Mouse (Mus musculus) brain, embryonic 14.5 days (tissue): ENCODE measurements around the gene Il17rd. TPM values are rescaled to one million over a fixed set of nuclear protein-coding genes. Genes with fewer than 3 reads are reported as not detected.
A peak's percentile ranks its signal among the peaks of the same experiment; 100 is the strongest.

ENCODE experiments used
- DNase-seq: peaks from one replicate; pipeline ENCODE4 v3.0.0-alpha.2; 2011; ENCODE audit warnings: low read depth
- CTCF ChIP-seq: fragments of 200-500 bp; IDR thresholded peaks from 2 replicates; pipeline ENCODE4 v1.5.1; 2012; ENCODE audit warnings: inconsistent platforms, mild to moderate bottlenecking, moderate library complexity, borderline replicate concordance; ENCODE audit not compliant: insufficient read depth, insufficient read length; ENCODE audit errors: extremely low read depth
- POLR2A ChIP-seq: fragments of 200-500 bp; IDR thresholded peaks from 2 replicates; pipeline ENCODE4 v1.6.1; 2012; ENCODE audit warnings: mild to moderate bottlenecking, inconsistent platforms, borderline replicate concordance; ENCODE audit not compliant: poor library complexity, insufficient read depth, insufficient read length, severe bottlenecking; ENCODE audit errors: extremely low read depth
- polyA plus RNA-seq: library from polyadenylated mRNA; depleted of rRNA; stranded (reverse); fragments of >200 nt; gene quantifications from 2 replicates; pipeline ENCODE4 v1.2.3, GENCODE M21; 2012

The Il17rd gene
- polyA plus RNA-seq, 1 experiment = 7.4 TPM

- peak; percentile 32 for DNase-seq
- TF ChIP-seq CTCF = peak; percentile 72
- TF ChIP-seq POLR2A = no peak
Measured at GRCm38 (mm10) chr14:27022876-27023275, 15.9 kb upstream of the Il17rd start.

GRCm38 (mm10) chr14:27024664-27025063 lies 14.1 kb upstream of the Il17rd start:
- TF ChIP-seq CTCF (no peak), POLR2A (no peak)
- DNase-seq = no peak

- peak; percentile 95 for DNase-seq
- TF ChIP-seq CTCF (peak; percentile 89), POLR2A (no peak)
Measured at GRCm38 (mm10) chr14:27029771-27030173, 9.0 kb upstream of the Il17rd start.

GRCm38 (mm10) chr14:27031142-27031541 lies 7.6 kb upstream of the Il17rd start:
- DNase-seq = peak; percentile 55
- TF ChIP-seq CTCF = peak; percentile 60; the same call in 1 of the 2 replicates
- no peak for TF ChIP-seq POLR2A

- no peak for DNase-seq
- no peak for TF ChIP-seq CTCF
- TF ChIP-seq POLR2A = no peak
Measured at GRCm38 (mm10) chr14:27037513-27037912, 1.2 kb upstream of the Il17rd start.

GRCm38 (mm10) chr14:27039281-27040248 lies 824 bp downstream of the Il17rd start:
- no peak for TF ChIP-seq POLR2A
- DNase-seq = peak; percentile 61

GRCm38 (mm10) chr14:27040451-27040850 lies 1.7 kb downstream of the Il17rd start:
- DNase-seq = no peak
- TF ChIP-seq CTCF = no peak
- no peak for TF ChIP-seq POLR2A

- DNase-seq = no peak
- TF ChIP-seq POLR2A = no peak
- TF ChIP-seq CTCF = no peak
Measured at GRCm38 (mm10) chr14:27042280-27042983, 3.7 kb downstream of the Il17rd start.

- no peak for DNase-seq
Measured at GRCm38 (mm10) chr14:27043416-27043815, 4.7 kb downstream of the Il17rd start.

GRCm38 (mm10) chr14:27044221-27044966 lies 5.7 kb downstream of the Il17rd start:
- TF ChIP-seq CTCF (no peak), POLR2A (no peak)
- no peak for DNase-seq

More at GRCm38 (mm10) chr14:27043416-27043815, 4.7 kb downstream of the Il17rd start:
- TF ChIP-seq POLR2A = no peak

GRCm38 (mm10) chr14:27044967-27045361 lies 6.2 kb downstream of the Il17rd start:
- no peak for DNase-seq
- TF ChIP-seq POLR2A = no peak
- no peak for TF ChIP-seq CTCF
